Mouse (Mus musculus) heart, postnatal 36 days (tissue): ENCODE results near the gene Acbd5. TPM values are rescaled to one million over a fixed set of nuclear protein-coding genes. Genes with fewer than 3 reads are reported as not detected.
A peak's percentile ranks its signal among the peaks of the same experiment; 100 is the strongest.

Source experiments
- DNase-seq, 2 experiments: peaks; one replicate each; pipeline ENCODE4 v3.0.0; 2021 to 2022
- intact Hi-C: fragments of 180-260 bp; cut with DNase I; formaldehyde crosslinking; loops from one replicate; pipeline ENCODE4 v1.15.1; 2025
- total RNA-seq, 2 experiments: library from RNA; stranded (reverse); gene quantifications; 2 replicates each; pipeline ENCODE4 v1.2.3; 2021

The Acbd5 gene
- total RNA-seq, 2 experiments from 2014 or later: 24.8 to 25.4 TPM

GRCm38 (mm10) chr2:23052523-23052922 is 15.4 kb upstream of the Acbd5 start:
- DNase-seq: peak; percentile 11 to 25
- intact Hi-C loops: no loop called here

GRCm38 (mm10) chr2:23068370-23068737 is 387 bp downstream of the Acbd5 start:
- intact Hi-C loops: loop anchor here (1.0 to 2.0 kb wide), 2 partner anchors 28 to 88 kb away; partner anchors contain the start of genes Abi1, Mastl and Yme1l1
- no peak for DNase-seq

GRCm38 (mm10) chr2:23068894-23069744 is 1.2 kb downstream of the Acbd5 start:
- intact Hi-C loops: loop anchor here (1.0 to 2.0 kb wide), 2 partner anchors 29 to 88 kb away; partner anchors contain the start of genes Abi1, Mastl and Yme1l1
- peak; percentile 94 for DNase-seq

- DNase-seq: no peak
- intact Hi-C loops: no loop called here
These were observed 2.5 kb downstream of the Acbd5 start for GRCm38 (mm10) chr2:23070491-23070890.

- intact Hi-C loops: no loop called here
- no peak for DNase-seq
These were observed 3.4 kb downstream of the Acbd5 start for GRCm38 (mm10) chr2:23071406-23071805.

GRCm38 (mm10) chr2:23075846-23076245 is 7.9 kb downstream of the Acbd5 start:
- no peak for DNase-seq
- intact Hi-C loops: no loop called here

- DNase-seq: no peak
- intact Hi-C loops: no loop called here
These were observed 8.8 kb downstream of the Acbd5 start for GRCm38 (mm10) chr2:23076783-23077182.

- no peak for DNase-seq
- intact Hi-C loops: no loop called here
These were observed 9.7 kb downstream of the Acbd5 start for GRCm38 (mm10) chr2:23077693-23078092.

GRCm38 (mm10) chr2:23078588-23078987 is 10.6 kb downstream of the Acbd5 start:
- no peak for DNase-seq
- intact Hi-C loops: no loop called here

GRCm38 (mm10) chr2:23084540-23084939 is 16.6 kb downstream of the Acbd5 start:
- no peak for DNase-seq
- intact Hi-C loops: no loop called here

- intact Hi-C loops: loop anchor here (2.0 kb wide), 1 partner anchor 51 kb away; the partner anchor contains the start of gene Abi1
- DNase-seq: peak in 1 of 2 experiments; percentile 17
These were observed 24.2 kb downstream of the Acbd5 start for GRCm38 (mm10) chr2:23092216-23092615.

GRCm38 (mm10) chr2:23097028-23097427 is 29.1 kb downstream of the Acbd5 start:
- intact Hi-C loops: no loop called here
- no peak for DNase-seq

- no peak for DNase-seq
- intact Hi-C loops: no loop called here
These were observed 34.3 kb downstream of the Acbd5 start for GRCm38 (mm10) chr2:23102266-23102665.

GRCm38 (mm10) chr2:23119573-23119972 is 51.6 kb downstream of the Acbd5 start:
- DNase-seq: peak in 1 of 2 experiments; percentile 4
- intact Hi-C loops: no loop called here

- no peak for DNase-seq
- intact Hi-C loops: loop anchor here (2.0 kb wide), 1 partner anchor 114 kb away; the partner anchor contains the start of gene Abi1
These were observed 87.2 kb downstream of the Acbd5 start for GRCm38 (mm10) chr2:23155199-23155621.

GRCm38 (mm10) chr2:23155777-23156607 is 88.0 kb downstream of the Acbd5 start, which contains the start of the genes Mastl and Yme1l1:
TSS of gene Mastl (minus strand) at chr2:23156024.
TSS of gene Yme1l1 (plus strand) at chr2:23156369.
- intact Hi-C loops: loop anchor here (2.0 kb wide), 3 partner anchors 87 to 261 kb away; partner anchors contain the start of genes Abi1, Acbd5 and Pdss1
- peak; percentile 94 to 95 for DNase-seq

- no peak for DNase-seq
- intact Hi-C loops: loop anchor here (2.0 kb wide), 2 partner anchors 88 to 262 kb away; partner anchors contain the start of genes Acbd5 and Pdss1
These were observed 88.7 kb downstream of the Acbd5 start for GRCm38 (mm10) chr2:23156608-23157081.
